Mouse (Mus musculus) lung, postnatal 0 days (tissue): ENCODE data around the gene Tmem252. TPM values are rescaled to one million over a fixed set of nuclear protein-coding genes. Genes with fewer than 3 reads are reported as not detected.

Experiments used
- ATAC-seq: fragments of 200-750 bp; cut with Nextera tagmentation; 2 replicates; pipeline ENCODE4 v1.8.0; 2017; ENCODE audit warnings: moderate library complexity
- DNase-seq: peaks from one replicate; pipeline ENCODE4 v3.0.0-alpha.2; 2016; ENCODE audit warnings: low spot score
- H3K27ac ChIP-seq: fragments of 300-500 bp; sonication (generic); 2 replicates; pipeline ENCODE4 v1.5.1; 2014; ENCODE audit warnings: antibody characterized with exemption, mild to moderate bottlenecking, low read length, mixed read lengths
- H3K27me3 ChIP-seq: fragments of 300-500 bp; sonication (generic); replicated peaks from 2 replicates; pipeline ENCODE4 v1.6.1; 2014; ENCODE audit warnings: low read length, mixed read lengths; ENCODE audit not compliant: insufficient read depth
- H3K36me3 ChIP-seq: fragments of 300-500 bp; sonication (generic); 2 replicates; pipeline ENCODE4 v1.6.1; 2014; ENCODE audit warnings: low read length, mixed read lengths; ENCODE audit not compliant: insufficient read depth
- H3K4me1 ChIP-seq: fragments of 300-500 bp; sonication (generic); 2 replicates; pipeline ENCODE4 v1.6.1; 2014; ENCODE audit warnings: antibody characterized with exemption, low read depth, low read length, mixed read lengths; ENCODE audit not compliant: insufficient read depth
- H3K4me2 ChIP-seq: fragments of 300-500 bp; sonication (generic); replicated peaks from 2 replicates; pipeline ENCODE4 v1.6.1; 2014; ENCODE audit warnings: low read depth, mild to moderate bottlenecking, low read length, moderate library complexity, mixed read lengths
- H3K4me3 ChIP-seq: fragments of 300-500 bp; sonication (generic); 2 replicates; pipeline ENCODE4 v1.5.1; 2014; ENCODE audit warnings: low read depth, low read length
- H3K9ac ChIP-seq: fragments of 300-500 bp; sonication (generic); replicated peaks from 2 replicates; pipeline ENCODE4 v1.6.1; 2014; ENCODE audit warnings: low read depth, mild to moderate bottlenecking
- H3K9me3 ChIP-seq: fragments of 300-500 bp; sonication (generic); 2 replicates; pipeline ENCODE4 v1.6.1; 2016; ENCODE audit warnings: low read length, mixed read lengths
- CTCF ChIP-seq: IDR thresholded peaks from 2 replicates; pipeline ENCODE4 v1.5.1; 2016; ENCODE audit warnings: antibody characterized with exemption, mild to moderate bottlenecking
- EP300 ChIP-seq: IDR thresholded peaks from 2 replicates; pipeline ENCODE4 v1.6.1; 2016; ENCODE audit warnings: antibody characterized with exemption, mild to moderate bottlenecking, control low read depth
- WGBS: fragments of 180-500 bp; shearing (Covaris S2); extraction: QIAGEN DNeasy Blood & Tissue Kit; methylation state at CpG from one replicate; pipeline ENCODE4 v1.1.7; 2014; 5-methylcytosine and 5-hydroxymethylcytosine counted together
- polyA plus RNA-seq: library from polyadenylated mRNA; unstranded; fragments of >200 nt; fragmentation: Nextera tagmentation; extraction: Ambion mirVana; gene quantifications from 2 replicates; pipeline ENCODE4 v1.2.1, GENCODE M21; 2015

The Tmem252 gene
- polyA plus RNA-seq, 1 experiment from 2014 or later = 6.2 TPM

DNA sequence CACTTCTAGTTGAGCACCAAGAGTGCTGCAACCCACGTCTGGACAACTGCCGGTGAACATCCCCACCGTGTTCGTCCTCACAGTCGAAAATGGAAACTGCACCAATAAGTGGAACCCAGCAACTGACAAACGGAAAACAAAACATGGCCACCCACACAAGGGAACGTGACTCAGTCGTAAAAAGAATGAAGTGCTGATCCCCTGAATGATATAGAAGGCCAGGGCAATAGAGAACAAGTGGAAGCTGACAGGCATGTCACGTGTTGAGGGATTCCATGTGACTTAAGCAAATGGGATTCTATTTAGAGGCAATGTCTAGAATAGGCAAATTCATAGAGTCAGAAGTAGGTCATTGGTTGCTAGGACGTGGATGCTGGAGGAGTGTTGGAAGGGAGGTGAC, 50.6 kb downstream of the Tmem252 start:
- Histone ChIP-seq H3K36me3 (no peaks in the 10 kb centered on the region), H3K4me2 (no peak overlapping the region), H3K27me3 (no peaks in the 10 kb centered on the region), H3K9me3 (no peaks in the 10 kb centered on the region), H3K4me1 (no peaks in the 10 kb centered on the region), H3K4me3 (no peak overlapping the region), H3K27ac (no peak overlapping the region), H3K9ac (no peak overlapping the region)
- TF ChIP-seq CTCF (no peak), EP300 (no peak)
- DNase-seq (no peak), ATAC-seq (no peak)
- WGBS = 80% methylated on average over 10 of the region's 10 CpGs

DNA sequence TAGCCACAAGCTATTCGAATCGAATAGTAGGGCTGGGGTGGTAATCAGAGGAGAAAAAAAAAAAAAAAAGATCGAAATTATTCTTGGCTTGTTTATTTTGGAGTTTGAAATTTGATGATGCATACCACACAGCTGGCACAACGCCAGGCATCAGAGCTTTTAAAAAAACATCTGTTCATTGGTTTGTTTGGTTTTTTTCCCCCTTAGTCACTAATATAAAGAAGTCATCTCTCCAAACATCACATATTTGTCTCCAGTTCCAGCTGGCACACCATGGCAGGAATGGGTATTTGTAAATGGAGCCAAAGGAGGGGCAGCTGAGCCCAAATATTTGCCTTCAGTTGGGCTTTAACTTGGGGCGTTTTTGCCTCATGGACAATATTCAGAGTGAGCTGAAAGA, 56.9 kb downstream of the Tmem252 start:
- DNase-seq (peak; percentile 65), ATAC-seq (no peak)
- Histone ChIP-seq H3K9me3 (no peaks in the 10 kb centered on the region), H3K4me3 (no peak overlapping the region), H3K36me3 (no peaks in the 10 kb centered on the region), H3K4me2 (no peak overlapping the region), H3K4me1 (no peaks in the 10 kb centered on the region), H3K9ac (no peak overlapping the region), H3K27ac (no peak overlapping the region), H3K27me3 (no peaks in the 10 kb centered on the region)
- WGBS = 26% methylated on average over 5 of the region's 5 CpGs
- TF ChIP-seq EP300 = no peak
- no peak for TF ChIP-seq CTCF

Other genes with a start within 250 kb of the Tmem252 start
- 47.8 and 48.6 TPM in 2 replicates for gene Fam122a, start 196.7 kb upstream of the Tmem252 start, polyA plus RNA-seq
- gene Pip5k1b, start 118.1 kb upstream of the Tmem252 start, polyA plus RNA-seq = 14.1 and 14.5 TPM in 2 replicates
- 3.4 and 4.5 TPM in 2 replicates for gene Pgm5, start 187.8 kb downstream of the Tmem252 start, polyA plus RNA-seq
- 138 and 154 TPM in 2 replicates for gene Gm10053, start 201.7 kb downstream of the Tmem252 start, polyA plus RNA-seq
- gene Foxd4, start 227.2 kb downstream of the Tmem252 start, polyA plus RNA-seq = 0.19 and 0.24 TPM in 2 replicates